Mouse (Mus musculus) T-helper 1 cell (primary cell): ENCODE data around the gene Tango6.

Source experiments
- in situ Hi-C: fragments of 300-600 bp; cut with MboI, MseI; formaldehyde crosslinking; loops from one replicate; pipeline ENCODE4 v1.15.1; 2025; ENCODE audit warnings: high pct_unique_total_duplicates

The Tango6 gene

DNA sequence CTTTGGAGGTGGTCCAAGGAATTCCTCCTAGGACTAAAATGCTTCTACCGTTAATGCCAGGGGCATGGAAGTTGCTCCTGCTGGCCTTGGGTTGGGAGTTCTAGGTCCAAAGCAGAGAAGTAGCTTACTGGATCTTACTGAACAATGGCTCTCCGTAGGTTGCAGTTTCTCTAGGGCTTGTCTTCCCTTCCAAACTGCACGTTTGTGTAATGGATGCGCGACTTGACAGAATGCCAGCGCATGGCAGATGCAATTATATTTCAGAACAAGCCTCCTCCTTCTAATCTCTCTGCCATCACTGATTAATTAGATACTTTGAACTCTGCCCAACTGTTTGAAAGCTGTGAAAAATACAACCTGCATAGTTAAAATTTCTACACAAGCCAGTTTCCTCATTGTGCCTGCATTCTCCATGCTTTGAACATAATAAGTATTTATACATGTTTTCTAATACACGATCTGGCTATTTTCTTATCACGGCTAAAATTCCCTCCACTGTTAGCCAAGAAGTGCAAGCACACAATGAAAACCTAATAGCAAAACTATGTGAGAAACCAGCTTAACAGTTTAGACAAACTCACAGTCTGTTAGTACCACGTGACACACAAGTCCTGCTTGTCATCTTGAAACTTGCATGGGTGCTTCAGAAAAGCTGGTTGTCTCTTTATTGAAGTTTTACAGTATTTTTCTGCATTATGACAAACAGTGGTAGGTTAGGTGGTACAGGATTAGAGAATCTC is 133.7 kb downstream of the Tango6 start:
- in situ Hi-C loops: no loop called here

DNA sequence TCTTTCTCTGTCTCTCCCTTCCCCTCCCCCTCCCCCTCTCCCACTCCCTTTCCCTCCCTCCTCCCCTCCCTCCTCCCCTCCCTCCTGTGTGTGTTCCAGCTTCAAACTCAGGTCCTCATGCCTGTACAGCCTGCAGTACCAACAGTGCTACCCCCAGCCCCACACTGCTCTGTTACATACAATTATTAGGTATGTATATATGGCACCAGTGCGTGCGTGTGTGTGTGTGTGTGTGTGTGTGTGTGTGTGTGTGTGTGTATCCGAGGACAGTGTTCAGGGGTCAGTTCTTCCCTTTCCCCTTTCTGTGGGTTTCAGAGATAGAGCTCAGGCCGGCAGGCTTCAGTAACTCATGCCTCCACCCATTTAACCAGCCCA is 134.3 kb downstream of the Tango6 start:
- in situ Hi-C loops: no loop called here

DNA sequence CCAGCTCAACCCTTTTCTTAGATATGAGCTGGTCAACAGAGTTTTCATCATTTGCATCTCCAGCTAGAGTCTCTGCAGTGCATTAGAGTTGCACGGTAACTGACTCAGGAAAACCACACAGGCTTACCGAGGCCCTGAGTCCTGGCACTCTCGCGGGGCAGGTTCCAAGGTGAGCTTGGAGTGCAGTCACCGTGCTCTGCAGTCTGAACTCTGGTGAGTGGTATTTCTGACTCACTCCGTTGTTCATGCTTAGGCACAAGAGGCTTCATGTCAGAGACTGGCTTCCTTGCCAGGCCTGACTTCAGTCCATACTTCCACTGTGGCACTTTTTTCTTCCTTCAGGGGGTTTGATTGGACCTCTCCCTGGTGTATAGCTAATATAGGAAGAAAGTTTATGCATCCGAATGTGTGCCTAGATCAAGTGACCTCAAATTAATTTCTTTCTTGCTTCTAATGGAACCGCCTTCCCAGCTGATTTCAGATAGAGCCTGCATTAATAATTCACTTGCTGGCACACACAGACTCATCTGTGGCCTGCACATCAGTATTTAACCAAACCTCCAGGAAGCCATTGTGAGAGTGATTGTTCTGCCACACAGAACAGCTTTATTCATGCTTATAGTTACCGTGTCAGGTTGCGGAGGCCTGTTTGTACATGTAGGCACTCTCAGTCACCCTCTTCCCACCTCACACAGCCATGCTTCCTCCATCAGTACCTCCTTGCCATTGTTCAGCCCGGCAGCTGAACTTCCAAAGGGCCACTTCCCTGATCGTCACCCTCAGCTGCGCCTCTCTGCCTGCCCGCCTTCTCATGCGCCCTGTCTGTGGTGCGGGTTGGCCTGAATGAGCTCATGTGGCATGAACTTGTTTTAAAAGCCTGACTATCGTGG is 136.0 kb downstream of the Tango6 start:
- in situ Hi-C loops: no loop called here

DNA sequence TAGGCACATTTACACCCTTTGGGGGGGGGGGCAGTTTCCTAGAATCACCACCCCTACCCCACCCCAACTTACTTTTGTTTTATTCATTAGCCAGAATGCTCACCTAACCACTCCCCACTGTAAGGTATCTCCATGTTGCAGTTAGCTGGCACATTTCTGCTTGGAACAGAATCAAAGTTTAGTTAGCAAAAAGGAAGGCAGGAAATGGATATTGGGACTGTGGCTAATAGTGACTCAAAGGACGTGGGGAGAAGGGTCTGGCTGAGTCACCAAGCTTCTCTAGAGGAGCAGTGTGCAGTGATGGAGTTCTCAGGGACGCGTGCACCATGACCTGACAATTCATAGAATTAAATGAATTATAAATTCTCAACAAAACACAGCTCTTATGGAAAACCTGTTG is 136.7 kb downstream of the Tango6 start:
- in situ Hi-C loops: no loop called here

DNA sequence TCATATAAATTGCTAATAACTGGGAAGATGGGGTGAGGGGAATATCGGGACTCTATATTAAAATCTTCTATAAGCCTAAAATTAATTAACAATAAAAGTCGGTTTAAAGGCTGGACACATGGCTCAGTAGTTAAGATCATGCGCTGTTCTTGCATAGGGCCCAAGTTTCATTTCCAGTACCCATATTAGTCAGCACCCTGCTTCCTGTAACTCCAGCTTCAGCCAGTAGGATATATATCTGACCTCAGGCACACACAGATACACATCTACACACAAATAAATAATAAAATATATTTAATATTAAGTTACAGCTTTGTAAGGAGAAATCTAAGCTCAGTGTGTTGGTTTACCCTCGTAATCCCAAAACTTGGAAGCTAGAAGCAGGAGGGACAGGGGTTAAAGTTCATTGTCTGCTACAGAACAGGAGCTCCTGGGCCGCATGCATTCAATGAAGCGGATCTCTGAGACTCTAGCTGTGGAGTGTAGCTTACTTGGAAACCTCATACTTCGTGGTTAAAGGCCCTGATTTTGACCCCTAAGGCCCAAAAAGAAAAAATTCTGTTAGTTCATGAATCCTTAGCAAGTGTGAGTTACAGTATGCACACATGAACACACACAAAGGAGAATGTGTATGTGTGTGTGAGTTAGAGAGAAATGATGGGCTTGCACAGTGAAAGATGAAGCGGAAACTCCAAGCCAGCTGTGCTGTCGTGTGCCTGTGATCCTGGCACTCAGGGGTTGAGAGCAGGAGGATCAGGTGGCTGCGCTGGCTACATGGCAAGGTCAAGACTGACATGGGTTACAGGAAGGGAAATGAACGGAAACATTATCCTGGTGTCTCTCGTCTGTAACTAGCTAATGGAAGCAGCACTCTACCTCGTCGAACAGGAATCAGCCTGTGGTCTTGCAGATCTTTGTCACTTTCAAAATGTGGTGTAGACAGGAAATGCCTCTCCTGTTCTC is 138.0 kb downstream of the Tango6 start:
- in situ Hi-C loops: no loop called here

- in situ Hi-C loops: no loop called here
Observed at GRCm38 (mm10) chr8:106828921-106829320, 146.1 kb downstream of the Tango6 start.

DNA sequence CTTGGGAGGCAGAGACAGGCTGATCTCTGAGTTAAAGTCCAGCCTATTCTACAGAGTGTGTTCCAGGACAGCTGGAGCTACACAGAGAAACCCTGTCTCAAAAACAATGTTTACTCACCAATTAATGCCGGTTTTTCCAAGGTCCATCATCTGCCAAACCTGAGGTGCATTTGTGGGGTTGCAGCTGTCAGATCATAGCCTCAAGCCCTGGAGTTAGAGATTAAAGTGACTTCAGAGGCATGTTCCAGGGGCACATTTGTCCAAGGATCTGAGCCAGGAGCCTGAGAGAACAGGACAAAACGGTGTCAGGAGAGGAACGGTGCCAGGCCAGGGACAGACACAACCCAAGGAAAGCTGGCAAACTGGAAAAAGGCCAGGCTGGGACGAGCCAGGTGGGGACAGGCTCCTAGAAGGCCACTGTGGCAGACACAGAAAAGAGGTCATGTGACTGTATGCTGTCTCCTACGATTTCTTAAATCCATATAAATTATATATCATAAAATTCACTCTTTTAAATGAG is 146.7 kb downstream of the Tango6 start:
- in situ Hi-C loops: no loop called here

DNA sequence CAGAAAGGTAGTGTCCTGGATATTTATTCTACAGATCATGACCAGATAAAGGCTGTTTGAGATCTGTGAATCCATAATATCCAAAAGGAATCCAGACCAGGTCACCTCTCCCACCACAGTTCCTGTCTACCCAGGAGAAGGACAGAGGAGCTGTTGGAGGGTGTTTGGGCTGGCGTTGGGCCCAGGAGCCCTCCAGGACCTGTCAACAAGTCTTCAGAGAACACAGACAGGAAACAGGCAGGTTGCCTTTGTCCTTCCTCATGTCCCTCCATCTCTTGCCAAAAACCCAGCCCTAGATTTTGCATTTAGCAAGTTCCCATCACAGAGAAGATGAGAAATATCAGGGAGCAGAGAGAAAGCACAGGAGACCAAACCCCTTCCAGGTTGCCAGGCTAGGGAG is 152.0 kb downstream of the Tango6 start:
- in situ Hi-C loops: no loop called here

- in situ Hi-C loops: no loop called here
Observed at GRCm38 (mm10) chr8:106836525-106836924, 153.7 kb downstream of the Tango6 start.

DNA sequence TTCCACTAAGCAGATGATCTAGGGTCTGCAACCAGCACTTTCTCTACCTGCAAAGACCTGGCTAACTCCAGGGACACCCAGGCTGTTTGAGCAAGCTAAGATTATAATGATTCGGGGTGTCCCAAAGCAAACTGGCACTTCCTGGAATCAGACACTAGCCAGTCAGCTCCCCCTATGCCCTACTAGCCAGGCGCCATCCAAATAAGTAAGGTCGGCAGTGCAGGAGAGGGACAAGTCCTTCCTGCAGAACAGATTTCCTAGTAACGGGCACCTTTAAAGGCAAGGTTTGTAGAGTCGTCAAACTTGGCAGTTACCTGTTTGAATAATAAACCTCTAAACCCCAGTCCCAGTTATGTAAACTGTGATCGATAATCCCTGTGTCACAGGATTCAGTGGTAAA is 155.9 kb downstream of the Tango6 start:
- in situ Hi-C loops: no loop called here

GRCm38 (mm10) chr8:106839209-106840001 is 156.5 kb downstream of the Tango6 start:
- in situ Hi-C loops: no loop called here

- in situ Hi-C loops: no loop called here
Observed at GRCm38 (mm10) chr8:106850034-106850433, 167.2 kb downstream of the Tango6 start.

DNA sequence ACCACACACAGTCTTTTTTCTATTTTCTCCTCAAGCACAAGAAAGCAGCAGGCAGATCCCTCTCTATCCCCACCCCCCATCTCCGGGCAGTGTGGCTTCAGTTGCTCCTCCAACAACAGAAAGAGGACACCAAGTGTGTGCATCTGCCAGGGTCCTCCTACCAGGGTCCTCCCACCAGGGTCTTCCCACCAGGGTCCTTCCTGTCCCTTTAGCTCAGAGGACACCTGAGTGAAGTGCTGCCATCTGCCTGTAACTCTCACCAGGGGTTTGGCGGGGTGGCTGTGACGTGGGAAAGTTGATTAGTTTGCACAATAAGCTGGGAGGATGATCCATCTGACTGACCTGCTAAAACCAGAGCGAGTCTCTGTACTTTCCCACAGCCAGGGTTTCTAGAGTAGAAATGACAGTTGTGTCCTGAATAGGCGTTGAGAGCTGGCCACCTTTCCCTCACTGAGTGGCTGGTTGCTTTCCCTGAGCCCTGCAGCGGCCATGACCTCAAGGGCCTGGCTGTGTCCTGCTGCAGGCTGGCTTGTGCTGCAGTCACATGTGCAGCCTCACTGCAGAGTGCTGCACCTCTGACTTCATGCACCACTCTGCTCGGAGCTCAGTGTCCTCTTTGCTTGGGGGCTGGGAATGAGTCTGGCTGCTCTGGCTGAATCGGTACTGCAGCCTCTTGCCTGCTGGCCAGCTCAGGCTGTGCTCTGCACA is 171.8 kb downstream of the Tango6 start:
- in situ Hi-C loops: no loop called here

DNA sequence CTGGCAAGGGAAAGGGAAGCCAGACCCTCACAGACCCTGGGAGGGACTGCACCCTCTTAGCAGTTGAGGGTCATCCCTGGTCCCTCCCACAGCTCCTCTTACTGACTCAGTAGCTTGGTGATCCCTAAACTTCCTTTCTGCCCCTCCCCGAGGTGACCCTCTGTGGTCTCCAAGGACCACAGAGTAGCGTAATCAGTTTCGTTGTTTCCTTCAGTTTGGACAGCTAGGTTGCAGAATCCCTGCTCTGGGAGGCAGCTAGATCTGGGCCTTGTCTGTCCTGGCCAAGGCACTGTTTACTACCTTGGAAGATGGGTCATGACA is 172.3 kb downstream of the Tango6 start:
- in situ Hi-C loops: no loop called here

DNA sequence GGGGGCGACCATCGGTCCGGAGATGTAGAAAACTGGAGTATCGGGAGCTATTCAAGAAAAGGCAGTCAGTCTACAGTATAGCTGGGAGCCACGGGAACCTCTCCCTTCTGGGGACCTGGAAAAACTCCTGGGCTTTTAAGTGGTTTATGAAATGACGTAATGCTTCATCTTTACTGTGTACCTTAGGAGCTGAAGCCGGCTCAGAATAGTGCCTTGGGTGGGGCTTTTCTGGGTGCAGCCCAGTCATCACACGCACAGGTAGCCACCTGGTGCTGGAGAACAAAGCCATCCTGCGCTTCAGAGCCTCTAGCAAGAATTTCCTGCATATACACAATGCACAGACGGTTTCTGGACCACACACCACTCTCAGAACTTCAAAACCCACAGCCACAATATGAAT is 180.0 kb downstream of the Tango6 start:
- in situ Hi-C loops: no loop called here

DNA sequence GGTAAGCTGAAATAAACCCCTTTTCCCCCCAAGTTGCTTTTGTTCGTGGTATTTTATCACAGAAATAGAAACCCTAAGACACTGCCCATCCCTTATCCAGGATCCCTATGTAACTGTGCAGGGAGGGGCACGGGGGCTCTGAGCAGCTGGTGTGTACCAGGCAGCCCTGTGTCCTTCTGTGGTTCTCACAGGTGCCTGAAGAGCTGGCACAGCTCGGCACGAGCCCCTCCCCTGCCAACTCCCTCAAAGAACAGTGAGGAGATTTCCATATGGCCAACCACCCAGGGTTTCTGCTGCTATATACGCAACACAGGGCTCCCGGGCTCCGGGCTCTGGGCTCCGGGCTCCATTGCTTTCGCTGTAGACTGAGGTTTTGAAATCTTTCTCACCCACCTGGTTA is 182.5 kb downstream of the Tango6 start:
- in situ Hi-C loops: no loop called here

DNA sequence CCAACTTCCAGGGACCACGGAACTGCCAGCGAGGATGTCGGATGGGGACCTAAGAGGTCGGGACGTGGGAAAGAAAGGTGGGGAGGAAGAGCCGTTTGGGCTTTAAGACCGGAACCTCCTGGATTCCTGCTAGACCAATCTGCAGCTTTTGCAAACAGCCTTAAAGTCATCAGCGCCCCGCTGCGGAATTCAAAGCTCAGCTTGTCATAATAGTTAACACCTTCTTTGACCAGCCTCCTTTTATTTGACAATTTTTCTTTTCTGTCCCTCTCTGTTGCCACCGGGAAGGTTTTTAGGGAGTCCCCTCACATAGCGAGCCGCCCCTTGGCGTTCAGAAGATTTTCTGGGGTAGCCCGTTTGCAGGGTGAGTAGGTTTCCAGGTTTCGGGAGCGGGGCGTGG is 187.2 kb downstream of the Tango6 start, which contains the start of gene Has3:
TSS of gene Has3 (plus strand) at position 192 of the 400 bp plus-strand sequence.
- in situ Hi-C loops: no loop called here

DNA sequence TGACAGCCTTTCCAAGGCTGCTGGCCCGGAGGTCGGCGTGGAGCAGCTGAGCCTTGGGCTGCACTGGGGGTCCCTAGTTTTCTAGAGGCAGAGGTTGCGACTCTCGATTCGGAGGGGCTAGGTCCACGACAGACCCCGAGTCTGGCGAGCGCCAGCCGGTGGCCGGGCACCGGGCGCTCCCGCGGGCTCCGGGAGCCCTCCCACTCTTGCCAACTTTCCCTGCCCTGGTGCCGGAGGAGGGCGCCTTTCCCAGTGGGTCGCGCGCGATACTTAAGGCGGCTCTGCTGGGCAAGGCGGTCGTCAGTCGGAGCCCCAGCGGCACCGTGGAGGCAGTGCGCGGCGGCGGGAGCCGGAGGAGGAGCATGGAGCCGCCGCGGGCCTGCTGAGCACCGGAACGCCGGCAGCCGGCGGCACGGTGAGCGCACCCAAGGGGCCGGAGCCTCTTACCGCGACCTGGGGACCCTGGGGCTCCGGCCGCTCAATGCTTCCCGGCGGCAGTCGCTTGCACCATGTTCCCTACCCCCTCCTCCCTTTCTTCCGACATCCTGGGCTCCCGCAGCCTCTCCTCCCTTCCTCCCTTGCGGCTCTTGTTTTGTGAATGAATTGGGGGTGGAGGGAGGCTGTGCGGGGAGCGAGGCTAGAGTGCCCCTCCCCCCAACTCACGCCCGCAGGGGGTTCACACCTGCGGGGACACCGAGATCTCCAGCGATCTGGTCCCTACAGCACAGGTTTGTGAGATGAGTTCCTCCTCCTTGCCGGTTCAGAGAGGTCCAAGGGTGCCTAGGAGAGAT is 187.9 kb downstream of the Tango6 start:
- in situ Hi-C loops: no loop called here

- in situ Hi-C loops: no loop called here
Observed at GRCm38 (mm10) chr8:106871328-106871926, 188.6 kb downstream of the Tango6 start.
